Mouse (Mus musculus) embryonic facial prominence, embryonic 12.5 days (tissue): Measurements from ENCODE around the gene Phf23. TPM values are rescaled to one million over a fixed set of nuclear protein-coding genes. Genes with fewer than 3 reads are reported as not detected.
A peak's percentile ranks its signal among the peaks of the same experiment; 100 is the strongest.

Experiments
- ATAC-seq: fragments of 200-750 bp; cut with Nextera tagmentation; 2 replicates; pipeline ENCODE4 v1.8.0; 2017; ENCODE audit not compliant: insufficient number of reproducible peaks, insufficient read depth, low FRiP score, low TSS enrichment
- H3K27ac ChIP-seq: fragments of 300-500 bp; sonication (generic); 2 replicates; pipeline ENCODE4 v1.5.1; 2016; ENCODE audit warnings: mild to moderate bottlenecking
- H3K27me3 ChIP-seq: fragments of 300-500 bp; sonication (generic); 2 replicates; pipeline ENCODE4 v1.6.1; 2016; ENCODE audit warnings: mild to moderate bottlenecking, moderate library complexity
- H3K36me3 ChIP-seq: fragments of 300-500 bp; sonication (generic); 2 replicates; pipeline ENCODE4 v1.6.1; 2016; ENCODE audit warnings: mild to moderate bottlenecking
- H3K4me1 ChIP-seq: fragments of 300-500 bp; sonication (generic); 2 replicates; pipeline ENCODE4 v1.6.1; 2016
- H3K4me2 ChIP-seq: fragments of 300-500 bp; sonication (generic); replicated peaks from 2 replicates; pipeline ENCODE4 v1.6.1; 2016; ENCODE audit warnings: mild to moderate bottlenecking, moderate library complexity
- H3K4me3 ChIP-seq: fragments of 300-500 bp; sonication (generic); 2 replicates; pipeline ENCODE4 v1.5.1; 2016; ENCODE audit warnings: mild to moderate bottlenecking
- H3K9ac ChIP-seq: fragments of 300-500 bp; sonication (generic); 2 replicates; pipeline ENCODE4 v1.6.1; 2016; ENCODE audit warnings: mild to moderate bottlenecking, moderate library complexity
- H3K9me3 ChIP-seq: fragments of 300-500 bp; sonication (generic); 2 replicates; pipeline ENCODE4 v1.6.1; 2016; ENCODE audit warnings: mild to moderate bottlenecking, moderate library complexity
- WGBS: fragments of 180-500 bp; shearing (Covaris S2); methylation state at CpG from one replicate; pipeline ENCODE4 v1.1.7; 2016; 5-methylcytosine and 5-hydroxymethylcytosine counted together
- polyA plus RNA-seq: library from polyadenylated mRNA; unstranded; fragments of >200 nt; fragmentation: Nextera tagmentation; extraction: Ambion mirVana; gene quantifications from 2 replicates; pipeline ENCODE4 v1.2.1, GENCODE M21; 2016

Phf23 gene
- polyA plus RNA-seq, 1 experiment from 2014 or later, result 95.1 TPM

DNA sequence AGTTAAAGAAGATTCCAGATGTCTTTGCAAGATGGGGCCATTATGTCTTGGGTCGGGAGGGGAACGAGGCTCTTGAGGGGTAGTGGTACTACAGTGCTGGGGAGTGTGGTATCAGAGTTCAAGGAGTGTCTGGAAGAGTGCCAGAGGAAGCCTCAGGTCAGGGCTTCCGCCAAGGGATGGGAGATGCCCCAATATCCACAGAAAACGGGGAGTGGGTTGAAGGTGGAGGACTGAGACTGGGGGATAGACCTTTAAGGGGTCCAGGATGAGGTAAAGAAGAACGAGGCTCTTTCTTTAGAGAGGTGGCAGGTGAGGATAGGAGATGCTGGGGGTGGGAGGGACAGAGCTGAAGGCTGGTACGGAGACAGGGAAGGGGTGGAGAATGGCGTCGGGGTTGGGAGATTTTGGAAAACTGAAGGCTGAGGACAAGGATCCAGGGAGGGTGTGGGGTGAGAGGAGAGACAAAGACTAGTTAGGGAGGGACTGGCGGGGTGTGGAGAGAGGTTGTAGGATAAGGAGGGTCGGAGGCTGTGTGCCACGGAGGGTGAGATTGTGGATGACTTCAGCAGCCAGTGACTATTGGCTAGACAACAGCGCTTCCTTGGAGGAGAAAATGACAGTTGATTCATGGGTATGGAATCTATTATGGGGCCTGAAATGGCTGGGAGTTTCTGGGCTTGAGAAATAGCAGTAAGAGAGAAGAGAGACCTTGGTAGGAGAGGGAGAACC is 33.0 kb downstream of the Phf23 start:
- WGBS, result 25% methylated on average over 12 of the region's 12 CpGs
- Histone ChIP-seq H3K4me2 (peak overlapping the region; percentile 50), H3K4me1 (peaks cover 61% of the 10 kb centered on the region), H3K9ac (peak overlapping the region; percentile 31), H3K9me3 (no peaks in the 10 kb centered on the region), H3K4me3 (peak overlapping the region; percentile 30), H3K27ac (peak overlapping the region; percentile 91), H3K36me3 (peaks cover 31% of the 10 kb centered on the region), H3K27me3 (no peaks in the 10 kb centered on the region)
- ATAC-seq, result no peak

DNA sequence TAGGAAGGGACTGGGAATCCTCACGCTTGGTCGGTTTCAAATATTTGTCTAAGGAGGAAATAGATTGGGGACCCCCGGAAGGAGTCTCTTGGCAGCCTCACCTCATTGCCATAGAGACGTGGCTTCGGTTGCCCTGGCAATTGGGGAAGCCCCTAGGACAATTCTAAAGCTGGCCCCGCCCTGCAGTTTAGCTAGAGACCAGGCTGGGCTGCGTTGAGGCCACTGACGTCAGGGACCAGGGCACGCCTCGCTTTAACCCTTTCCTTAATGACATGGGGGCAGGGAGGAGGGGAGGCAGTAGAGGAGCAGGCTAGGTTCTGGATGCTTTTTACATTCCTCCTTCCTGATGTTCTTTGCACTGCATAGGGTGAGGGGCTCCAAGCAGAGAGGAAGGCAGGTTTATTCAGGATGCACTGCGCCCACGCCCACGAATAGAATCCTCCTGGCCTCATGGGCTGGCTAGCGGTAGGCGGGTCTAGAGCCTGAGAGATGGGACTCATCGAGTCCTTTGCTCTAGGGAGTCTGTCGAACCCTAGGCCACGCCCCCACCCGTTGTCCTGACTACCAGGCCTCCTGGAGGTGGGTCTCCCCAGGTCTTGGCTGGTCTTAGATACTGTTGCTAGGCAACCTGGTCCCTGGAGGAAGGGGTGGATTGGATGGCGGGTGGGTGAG is 33.7 kb downstream of the Phf23 start:
- peak; percentile 86 for ATAC-seq
- no peaks in the 10 kb centered on the region for H3K27me3 ChIP-seq
- peak overlapping the region; percentile 91 for H3K27ac ChIP-seq
- H3K4me3 ChIP-seq, result peak overlapping the region; percentile 30
- peak overlapping the region; percentile 31; the same call in 1 of the 2 replicates for H3K9ac ChIP-seq
- WGBS, result under 1% methylated on average over 20 of the region's 20 CpGs
- peaks cover 54% of the 10 kb centered on the region for H3K4me1 ChIP-seq
- H3K9me3 ChIP-seq, result no peaks in the 10 kb centered on the region
- H3K4me2 ChIP-seq, result peak overlapping the region; percentile 50
- peaks cover 36% of the 10 kb centered on the region for H3K36me3 ChIP-seq

DNA sequence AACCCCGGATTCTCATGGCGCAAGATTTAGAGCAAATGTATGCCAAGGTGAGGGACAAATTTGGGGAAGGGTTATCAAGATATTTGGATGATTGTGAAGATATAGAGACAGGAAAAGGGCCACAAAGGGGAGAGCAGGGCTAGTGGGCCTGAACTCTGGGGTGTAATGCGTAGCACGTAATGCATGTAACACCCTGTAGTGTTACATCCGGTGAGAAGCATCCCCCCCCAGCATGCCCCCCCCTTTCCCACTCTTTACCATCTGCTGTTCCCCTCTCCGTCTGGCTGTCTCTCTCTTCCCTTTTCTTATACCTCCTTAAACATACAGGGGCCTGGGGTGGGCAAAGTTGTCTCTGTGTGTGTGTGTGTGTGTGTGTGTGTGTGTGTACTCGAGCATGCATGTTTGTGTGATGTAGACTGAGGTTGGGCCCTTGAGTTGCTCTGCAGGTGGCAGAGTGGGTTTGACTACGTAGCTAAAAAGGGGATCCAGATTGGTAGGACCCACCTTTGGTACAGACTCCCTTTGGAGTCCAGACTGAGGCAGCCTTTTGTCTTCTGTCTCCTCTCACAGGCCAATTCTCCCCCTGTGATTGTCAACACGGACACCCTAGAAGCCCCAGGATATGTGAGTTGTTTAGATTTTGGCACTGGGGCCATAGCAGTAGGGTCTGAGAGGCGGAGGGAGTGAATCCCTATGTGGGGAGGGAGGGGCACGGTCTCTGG is 34.4 kb downstream of the Phf23 start:
- Histone ChIP-seq H3K4me3 (peak overlapping the region; percentile 30), H3K4me2 (peak overlapping the region; percentile 50), H3K27ac (peak overlapping the region; percentile 91), H3K36me3 (peaks cover 40% of the 10 kb centered on the region), H3K9me3 (no peaks in the 10 kb centered on the region), H3K27me3 (no peaks in the 10 kb centered on the region), H3K4me1 (peaks cover 51% of the 10 kb centered on the region), H3K9ac (peak overlapping the region; percentile 25; the same call in 1 of the 2 replicates)
- WGBS, result 39% methylated on average over 11 of the region's 11 CpGs
- no peak for ATAC-seq

DNA sequence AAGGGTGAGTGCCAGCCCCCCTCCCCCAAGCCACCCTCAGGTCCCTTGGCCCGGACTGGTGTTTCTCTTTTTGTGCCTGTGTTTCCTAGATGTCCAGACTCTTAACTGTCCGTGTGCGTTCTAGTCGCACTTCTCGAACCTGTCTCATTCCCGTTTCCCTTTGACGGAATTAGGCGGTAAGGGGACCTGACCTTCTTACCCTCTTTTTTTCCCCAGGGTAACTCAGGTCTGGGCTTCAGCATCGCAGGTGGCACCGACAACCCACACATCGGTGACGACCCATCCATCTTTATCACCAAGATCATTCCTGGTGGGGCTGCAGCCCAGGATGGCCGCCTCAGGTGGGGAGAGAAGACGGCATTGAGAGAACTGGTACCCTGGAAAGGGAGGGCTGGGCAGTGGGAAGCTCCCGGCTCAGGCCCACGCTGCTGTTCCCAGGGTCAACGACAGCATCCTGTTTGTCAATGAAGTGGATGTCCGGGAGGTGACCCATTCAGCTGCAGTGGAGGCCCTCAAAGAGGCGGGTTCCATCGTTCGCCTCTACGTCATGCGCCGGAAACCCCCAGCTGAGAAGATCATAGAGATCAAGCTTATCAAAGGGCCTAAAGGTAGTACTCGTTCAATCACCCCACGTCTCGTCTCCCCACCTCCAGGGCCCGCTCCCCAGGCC is 35.2 kb downstream of the Phf23 start:
- WGBS, result 95% methylated on average over 28 of the region's 28 CpGs
- peaks cover 46% of the 10 kb centered on the region for H3K4me1 ChIP-seq
- H3K4me2 ChIP-seq, result no peak overlapping the region
- no peak overlapping the region for H3K9ac ChIP-seq
- peaks cover 40% of the 10 kb centered on the region for H3K36me3 ChIP-seq
- no peak for ATAC-seq
- no peak overlapping the region for H3K4me3 ChIP-seq
- no peaks in the 10 kb centered on the region for H3K9me3 ChIP-seq
- no peak overlapping the region for H3K27ac ChIP-seq
- no peaks in the 10 kb centered on the region for H3K27me3 ChIP-seq

DNA sequence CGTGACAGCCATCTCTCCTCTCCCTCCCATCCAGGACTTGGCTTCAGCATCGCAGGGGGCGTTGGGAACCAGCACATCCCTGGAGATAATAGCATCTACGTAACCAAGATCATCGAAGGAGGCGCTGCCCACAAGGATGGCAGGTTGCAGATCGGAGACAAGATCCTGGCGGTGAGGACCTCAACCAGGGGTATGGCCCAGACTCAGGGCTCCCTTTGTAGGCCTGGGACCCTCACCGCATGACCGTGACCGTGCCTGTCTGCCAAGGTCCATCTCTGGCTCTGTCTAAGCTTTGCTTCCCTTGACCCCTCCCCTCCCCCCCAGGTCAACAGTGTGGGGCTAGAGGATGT is 35.7 kb downstream of the Phf23 start:
- Histone ChIP-seq H3K4me2 (no peak overlapping the region), H3K36me3 (peaks cover 40% of the 10 kb centered on the region), H3K9ac (no peak overlapping the region), H3K27ac (no peak overlapping the region), H3K4me3 (no peak overlapping the region), H3K27me3 (no peaks in the 10 kb centered on the region), H3K4me1 (peaks cover 41% of the 10 kb centered on the region), H3K9me3 (no peaks in the 10 kb centered on the region)
- WGBS, result 95% methylated on average over 11 of the region's 11 CpGs
- no peak for ATAC-seq

DNA sequence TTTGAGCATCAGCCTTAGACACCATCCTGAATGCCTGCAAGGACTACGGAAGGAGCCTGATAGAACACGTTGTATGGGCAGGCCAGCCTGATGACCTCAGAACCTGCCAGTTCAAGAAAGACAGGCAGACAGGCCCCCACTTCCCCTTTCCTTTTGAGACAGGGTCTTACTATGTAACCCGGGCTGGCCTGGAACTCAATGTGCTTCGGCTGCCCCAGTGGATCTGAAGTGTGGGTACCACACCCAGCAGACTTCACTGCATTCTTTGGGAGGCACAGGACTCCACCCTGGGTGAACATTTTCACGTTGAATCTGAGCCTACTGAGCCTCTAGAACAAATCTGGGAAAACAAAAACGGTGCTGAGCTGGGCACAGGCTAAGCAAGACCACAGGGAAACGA is 42.6 kb downstream of the Phf23 start:
- WGBS, result 80% methylated on average over 7 of the region's 7 CpGs
- Histone ChIP-seq H3K4me2 (no peak overlapping the region), H3K9me3 (no peaks in the 10 kb centered on the region), H3K27ac (no peak overlapping the region), H3K4me1 (no peaks in the 10 kb centered on the region), H3K9ac (no peak overlapping the region), H3K27me3 (no peaks in the 10 kb centered on the region), H3K4me3 (no peak overlapping the region), H3K36me3 (peaks cover 67% of the 10 kb centered on the region)
- ATAC-seq, result no peak

DNA sequence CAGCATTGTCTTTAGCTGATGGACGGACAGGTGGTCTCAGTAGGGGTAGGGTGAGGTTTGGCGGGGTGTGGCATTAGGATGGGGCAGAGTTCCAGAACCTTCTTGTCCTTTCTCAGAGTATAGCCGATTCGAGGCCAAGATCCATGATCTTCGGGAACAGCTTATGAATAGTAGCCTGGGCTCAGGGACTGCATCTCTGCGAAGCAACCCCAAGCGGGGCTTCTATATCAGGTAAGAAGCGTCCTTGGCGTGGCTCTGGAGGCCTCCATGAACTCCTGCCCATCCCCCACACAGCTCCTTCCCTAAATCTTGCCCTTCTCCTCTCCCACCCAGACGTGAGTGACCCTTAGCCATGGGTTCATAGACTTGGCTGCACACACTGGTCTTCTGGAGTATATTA is 44.1 kb downstream of the Phf23 start:
- H3K4me2 ChIP-seq, result no peak overlapping the region
- no peak overlapping the region for H3K9ac ChIP-seq
- H3K27ac ChIP-seq, result no peak overlapping the region
- H3K36me3 ChIP-seq, result peaks cover 69% of the 10 kb centered on the region
- H3K27me3 ChIP-seq, result no peaks in the 10 kb centered on the region
- no peaks in the 10 kb centered on the region for H3K4me1 ChIP-seq
- WGBS, result 90% methylated on average over 10 of the region's 10 CpGs
- no peaks in the 10 kb centered on the region for H3K9me3 ChIP-seq
- no peak overlapping the region for H3K4me3 ChIP-seq
- no peak for ATAC-seq

DNA sequence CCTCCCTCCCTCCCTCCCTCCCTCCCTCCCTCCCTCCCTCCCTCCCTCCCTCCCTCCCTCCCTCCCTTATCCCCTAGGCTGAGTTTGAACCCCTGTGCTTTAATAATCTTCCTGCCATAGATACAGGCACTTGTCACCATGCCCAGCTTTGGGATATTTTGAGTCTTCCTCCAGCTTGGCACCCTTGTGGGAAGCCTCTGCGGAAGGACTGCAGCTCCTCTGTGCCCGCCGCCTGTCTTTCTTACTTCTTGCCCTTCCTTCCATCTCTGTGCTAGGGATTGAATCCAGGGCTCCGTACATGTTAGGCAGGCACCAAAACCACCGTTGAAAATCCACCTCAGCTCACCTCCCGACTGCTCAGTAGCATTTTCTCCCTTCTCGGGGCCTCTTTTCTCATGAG is 44.6 kb downstream of the Phf23 start:
- Histone ChIP-seq H3K27ac (no peak overlapping the region), H3K9ac (no peak overlapping the region), H3K9me3 (no peaks in the 10 kb centered on the region), H3K4me3 (no peak overlapping the region), H3K4me2 (no peak overlapping the region), H3K27me3 (no peaks in the 10 kb centered on the region), H3K36me3 (peaks cover 72% of the 10 kb centered on the region), H3K4me1 (no peaks in the 10 kb centered on the region)
- WGBS, result 89% methylated on average over 7 of the region's 7 CpGs
- ATAC-seq, result no peak

DNA sequence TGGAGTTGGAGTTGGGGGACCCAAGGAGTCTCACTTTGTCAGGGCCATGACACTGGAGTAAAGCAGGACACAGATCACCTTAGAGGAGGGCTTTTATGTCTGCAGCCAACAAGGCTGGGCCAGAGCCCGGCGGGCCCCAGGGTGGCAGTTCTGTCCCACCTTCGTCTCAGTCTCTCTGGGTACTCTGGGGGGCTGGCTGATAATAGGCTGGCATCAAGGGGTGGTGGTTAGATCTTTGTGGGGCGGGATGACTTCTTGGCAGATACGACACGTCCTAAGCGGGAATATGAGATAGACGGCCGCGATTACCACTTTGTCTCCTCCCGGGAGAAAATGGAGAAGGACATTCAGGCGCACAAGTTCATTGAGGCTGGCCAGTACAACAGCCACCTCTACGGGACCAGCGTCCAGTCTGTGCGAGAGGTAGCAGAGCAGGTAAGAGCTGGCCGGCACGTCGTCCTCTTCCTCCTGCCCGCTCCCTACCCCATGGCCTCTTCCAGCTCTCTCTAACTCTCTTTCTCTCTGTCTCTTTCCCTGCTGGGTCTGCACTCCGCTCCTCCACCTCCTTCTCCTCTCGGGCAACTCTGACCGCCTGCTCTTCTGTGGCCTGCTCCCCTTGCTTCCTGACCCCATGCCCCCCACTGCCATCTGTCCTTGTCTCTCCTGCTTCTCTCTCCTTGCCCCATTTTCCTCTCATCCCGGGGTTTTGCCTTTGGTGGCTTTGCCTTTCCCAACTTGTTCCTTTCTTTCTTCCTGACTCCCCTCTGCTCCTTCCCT is 46.9 kb downstream of the Phf23 start:
- no peak for ATAC-seq
- H3K4me3 ChIP-seq, result no peak overlapping the region
- H3K36me3 ChIP-seq, result peaks cover 70% of the 10 kb centered on the region
- H3K27ac ChIP-seq, result no peak overlapping the region
- no peak overlapping the region for H3K4me2 ChIP-seq
- H3K4me1 ChIP-seq, result no peaks in the 10 kb centered on the region
- 89% methylated on average over 23 of the region's 23 CpGs for WGBS
- H3K27me3 ChIP-seq, result no peaks in the 10 kb centered on the region
- H3K9ac ChIP-seq, result no peak overlapping the region
- H3K9me3 ChIP-seq, result no peaks in the 10 kb centered on the region

DNA sequence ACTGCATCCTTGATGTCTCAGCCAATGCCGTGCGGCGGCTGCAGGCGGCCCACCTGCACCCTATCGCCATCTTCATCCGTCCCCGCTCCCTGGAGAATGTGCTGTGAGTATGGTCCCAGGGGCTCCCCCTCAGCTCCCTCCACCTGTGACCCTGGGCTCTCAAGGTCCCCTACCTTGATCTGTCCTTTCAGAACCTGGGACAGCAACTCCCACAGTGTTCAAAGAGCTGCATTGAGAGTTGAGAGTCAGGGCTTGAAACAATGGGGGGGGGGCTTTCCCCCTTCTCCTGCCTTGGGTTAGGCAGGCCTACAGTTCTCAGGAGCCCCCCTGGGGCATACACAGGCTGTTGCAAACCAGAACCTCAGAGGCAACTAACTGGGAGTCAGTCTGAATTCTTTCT is 48.1 kb downstream of the Phf23 start:
- ATAC-seq, result no peak
- H3K9ac ChIP-seq, result no peak overlapping the region
- H3K4me1 ChIP-seq, result no peaks in the 10 kb centered on the region
- WGBS, result 78% methylated on average over 7 of the region's 7 CpGs
- no peak overlapping the region for H3K4me3 ChIP-seq
- no peak overlapping the region for H3K27ac ChIP-seq
- H3K9me3 ChIP-seq, result no peaks in the 10 kb centered on the region
- H3K27me3 ChIP-seq, result no peaks in the 10 kb centered on the region
- H3K36me3 ChIP-seq, result peaks cover 63% of the 10 kb centered on the region
- H3K4me2 ChIP-seq, result no peak overlapping the region

DNA sequence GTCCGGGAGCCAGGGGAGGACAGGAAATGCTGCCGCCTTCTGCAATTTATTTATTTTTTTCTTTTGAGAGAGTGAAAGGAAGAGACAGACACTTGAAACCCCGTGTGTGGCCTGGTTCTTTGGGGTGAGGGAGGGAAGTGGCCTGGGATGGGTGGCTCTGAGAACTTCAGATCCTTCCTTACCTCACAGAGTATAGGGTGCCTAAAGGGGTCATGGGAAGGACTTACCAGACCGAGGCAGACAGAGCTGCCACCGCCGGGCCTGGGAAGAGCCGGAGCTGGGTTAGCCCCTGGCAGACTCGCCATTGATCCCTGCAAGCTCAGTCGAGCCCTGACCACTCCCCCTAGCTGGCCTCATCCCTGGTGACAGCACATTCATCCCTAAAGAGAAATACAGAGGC is 49.9 kb downstream of the Phf23 start:
- Histone ChIP-seq H3K4me3 (no peak overlapping the region), H3K36me3 (peaks cover 46% of the 10 kb centered on the region), H3K4me2 (no peak overlapping the region), H3K27ac (peak overlapping the region; percentile 17; the same call in 1 of the 2 replicates), H3K27me3 (no peaks in the 10 kb centered on the region), H3K9ac (no peak overlapping the region), H3K4me1 (no peaks in the 10 kb centered on the region), H3K9me3 (no peaks in the 10 kb centered on the region)
- WGBS, result 23% methylated on average over 9 of the region's 9 CpGs
- ATAC-seq, result 0 out of 2 replicates have a peak, but pooled peaks have one; percentile 29
